Mouse (Mus musculus) WW6 (cell line): ENCODE measurements around the gene Olfr981.
"Not testable (repeated sequence)": the region's sequence is repeated elsewhere in the genome, so short reads cannot be mapped to it uniquely, and the experiment has no call there.

Experiments
- DNase-seq: peaks from one replicate; pipeline ENCODE4 v3.0.0-alpha.2; 2013; ENCODE audit warnings: low read depth, low spot score

Gene Olfr981

GRCm38 (mm10) chr9:40021164-40021563 is at the start of gene Olfr981:
Gene Olfr981, plus strand, starts transcription at chr9:40021464.
- no peak for DNase-seq

- DNase-seq = not testable (repeated sequence)
Observed at GRCm38 (mm10) chr9:39976581-39977145, 44.6 kb upstream of the Olfr981 start.

- no peak for DNase-seq
Observed at GRCm38 (mm10) chr9:39991813-39992212, 29.5 kb upstream of the Olfr981 start, which contains the start of gene Olfr978. Gene Olfr978, plus strand, starts transcription at chr9:39992113.

- no peak for DNase-seq
Observed at GRCm38 (mm10) chr9:40003365-40003764, 17.9 kb upstream of the Olfr981 start, which contains the start of gene Olfr979. Gene Olfr979, minus strand, starts transcription at chr9:40003465.

DNA sequence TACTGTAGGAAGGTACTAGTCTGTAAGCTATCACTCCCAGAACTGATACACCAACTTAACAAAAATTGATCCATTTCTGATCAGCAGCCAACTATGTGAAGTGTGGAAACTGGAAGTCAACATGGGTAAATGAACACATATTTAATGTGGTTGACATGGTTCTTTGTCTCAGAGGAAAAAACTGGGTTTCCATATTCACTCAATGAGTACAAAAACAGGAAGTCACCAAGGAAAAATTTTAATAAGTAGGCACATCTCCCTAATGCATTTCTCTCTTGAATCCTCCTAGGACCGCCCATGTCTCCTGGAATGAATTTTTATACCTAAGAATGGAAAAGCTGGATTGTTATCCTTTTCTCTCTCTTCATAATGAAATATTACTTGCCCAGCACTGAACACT is 11.8 kb upstream of the Olfr981 start, which contains the start of gene Olfr980:
TSS of gene Olfr980 (minus strand) at position 101 of the 400 bp plus-strand sequence.
- DNase-seq = no peak

DNA sequence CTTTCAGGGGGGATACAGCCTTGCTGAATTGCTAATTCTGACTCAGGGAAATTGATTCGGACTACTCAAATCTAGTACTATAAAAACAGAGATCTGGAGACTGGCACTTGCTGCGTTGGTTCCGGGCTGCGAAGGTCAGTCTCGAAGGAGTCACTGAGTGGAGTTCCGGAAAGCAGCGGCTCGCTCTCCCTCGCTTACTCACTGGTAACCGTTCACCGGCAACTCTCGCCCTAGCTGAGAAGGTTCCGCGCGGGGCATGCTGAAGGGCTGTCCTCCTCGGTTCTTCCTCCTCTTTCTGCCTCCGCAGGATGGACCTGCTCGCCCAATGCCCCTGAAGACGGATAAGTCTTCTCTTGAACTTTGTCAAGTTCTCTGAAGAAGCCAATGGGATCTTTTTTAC is 28.9 kb downstream of the Olfr981 start:
- DNase-seq = no peak

- DNase-seq = no peak
Observed at GRCm38 (mm10) chr9:40073529-40073928, 52.3 kb downstream of the Olfr981 start, which contains the start of gene Olfr982. Gene Olfr982, plus strand, starts transcription at chr9:40073829.
